Mouse (Mus musculus) c-Kit-positive CD71-negative TER-119-negative erythroid progenitor cells, embryonic 14.5 days (primary cell): Measurements from ENCODE around the gene Afg1l.
A peak's percentile ranks its signal among the peaks of the same experiment; 100 is the strongest.

Experiments used
- DNase-seq: peaks from one replicate; pipeline ENCODE4 v3.0.0-alpha.2; 2013; ENCODE audit warnings: low read depth

The Afg1l gene

DNA sequence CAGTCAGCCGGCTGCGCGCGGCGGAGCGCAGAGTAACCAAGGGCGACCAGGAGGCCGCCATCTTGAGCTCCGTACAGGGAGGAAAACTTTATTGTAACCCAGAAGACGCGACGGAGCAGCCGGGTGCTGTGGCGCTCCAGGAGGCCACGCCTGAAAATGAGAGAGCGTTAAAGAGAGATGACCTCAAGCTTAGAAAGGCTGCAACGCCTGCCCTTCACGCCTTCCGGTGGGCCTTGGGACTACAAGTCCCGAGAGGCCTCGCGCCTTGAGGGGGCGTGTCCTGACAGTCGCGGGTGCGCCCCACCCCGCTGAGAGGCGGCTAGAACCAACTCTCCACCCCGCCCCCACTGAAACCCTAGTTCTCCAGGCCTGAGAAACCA, at the start of gene Afg1l:
Gene Afg1l, minus strand, starts transcription at position 225 of the 380 bp plus-strand sequence.
- DNase-seq, result peak; percentile 95

GRCm38 (mm10) chr10:42525682-42526081, 47.3 kb upstream of the Afg1l start:
- DNase-seq, result no peak

DNA sequence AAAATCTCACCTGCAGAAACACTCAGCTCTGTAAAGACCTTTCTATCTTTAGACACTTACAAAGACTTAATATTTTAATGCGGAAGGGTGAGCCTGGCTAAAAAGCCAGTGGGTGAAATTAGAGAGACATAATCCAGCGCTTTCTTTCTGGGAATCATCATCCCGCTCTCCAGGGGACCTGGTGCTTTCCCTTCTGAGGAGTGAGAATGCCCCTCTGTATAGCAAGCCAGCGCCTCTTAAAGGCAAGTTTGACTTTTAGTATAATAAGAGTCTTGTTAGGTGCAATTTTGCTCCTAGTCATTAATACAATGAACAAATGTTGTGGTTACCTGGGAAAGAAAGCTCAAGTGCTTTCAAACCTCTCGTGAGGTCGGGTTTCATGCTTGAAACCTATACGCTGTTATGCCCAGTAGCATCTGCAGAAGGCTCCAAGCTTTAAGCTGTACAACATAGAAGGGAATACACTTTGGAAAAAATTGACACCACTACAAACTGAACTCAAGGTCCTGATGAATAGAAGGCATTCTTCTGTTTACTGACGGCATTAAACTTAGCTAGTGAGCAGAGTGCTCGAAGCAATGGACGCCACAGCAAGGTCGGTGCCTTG, 45.3 kb upstream of the Afg1l start:
- DNase-seq, result no peak

DNA sequence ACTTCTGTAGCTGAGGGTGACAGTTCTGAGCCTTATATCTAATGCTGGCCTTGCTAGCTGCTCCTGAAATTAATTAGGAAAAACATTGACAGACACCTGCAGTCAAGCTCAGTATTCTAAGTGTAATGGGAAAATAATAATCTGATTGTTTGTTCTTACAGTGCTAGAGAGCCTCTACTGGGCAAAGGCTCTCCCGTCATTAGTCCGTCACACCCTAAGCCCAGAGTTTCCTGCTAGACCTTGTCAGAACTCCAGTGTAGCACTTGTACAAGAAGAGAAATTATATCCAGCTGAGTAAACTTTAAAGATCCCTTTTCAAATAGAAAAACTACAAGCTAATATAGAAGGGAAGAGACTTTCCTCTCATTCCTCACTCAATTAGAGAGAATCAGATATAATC, 44.5 kb upstream of the Afg1l start:
- no peak for DNase-seq

- DNase-seq, result no peak
These were observed 43.1 kb upstream of the Afg1l start for GRCm38 (mm10) chr10:42521315-42521981.

- DNase-seq, result no peak
These were observed 40.0 kb upstream of the Afg1l start for GRCm38 (mm10) chr10:42518363-42518762.

- DNase-seq, result no peak
These were observed 35.8 kb upstream of the Afg1l start for GRCm38 (mm10) chr10:42514125-42514524.

DNA sequence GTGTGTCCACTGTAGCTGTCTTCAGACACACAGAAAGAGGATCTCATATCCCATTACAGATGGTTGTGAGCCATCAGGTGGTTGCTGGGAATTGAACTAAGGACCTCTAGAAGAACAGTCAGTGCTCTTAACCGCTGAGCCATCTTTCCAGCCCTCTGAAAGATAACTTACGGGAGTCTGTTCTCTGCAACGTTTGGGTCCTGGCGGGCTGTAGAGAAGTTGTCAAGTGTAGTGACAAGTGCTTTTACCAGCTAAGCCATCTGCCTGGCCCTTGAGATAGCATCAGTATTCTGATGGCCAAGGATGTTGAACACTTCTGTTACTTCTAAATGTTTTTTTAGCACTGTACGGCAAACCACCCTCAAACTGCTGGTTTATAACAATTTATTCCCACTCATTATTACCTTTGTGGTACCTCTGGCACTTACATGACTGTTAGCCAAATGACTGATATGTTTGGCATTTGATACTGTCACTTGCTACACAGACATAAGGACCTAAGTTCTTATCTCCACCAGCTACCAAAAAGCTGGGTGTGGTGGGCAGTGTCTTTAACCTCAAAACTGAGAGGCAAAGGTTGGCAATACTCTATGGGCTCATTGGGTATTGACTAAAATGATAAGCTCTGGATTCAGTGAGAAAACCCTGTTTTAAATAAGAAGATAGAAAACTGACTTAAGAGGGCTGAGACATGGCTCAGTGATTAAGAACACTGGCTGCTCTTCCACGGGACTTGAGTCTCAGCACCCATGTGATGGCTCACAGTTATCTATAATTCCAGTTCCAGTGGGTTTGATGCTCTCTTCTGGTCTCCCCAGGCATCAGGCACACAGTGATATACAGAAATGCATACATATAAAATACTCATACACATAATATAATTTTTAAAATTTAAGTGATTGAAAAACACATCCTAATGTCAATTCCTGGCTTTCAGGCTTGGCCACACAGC, 33.1 kb upstream of the Afg1l start:
- no peak for DNase-seq

DNA sequence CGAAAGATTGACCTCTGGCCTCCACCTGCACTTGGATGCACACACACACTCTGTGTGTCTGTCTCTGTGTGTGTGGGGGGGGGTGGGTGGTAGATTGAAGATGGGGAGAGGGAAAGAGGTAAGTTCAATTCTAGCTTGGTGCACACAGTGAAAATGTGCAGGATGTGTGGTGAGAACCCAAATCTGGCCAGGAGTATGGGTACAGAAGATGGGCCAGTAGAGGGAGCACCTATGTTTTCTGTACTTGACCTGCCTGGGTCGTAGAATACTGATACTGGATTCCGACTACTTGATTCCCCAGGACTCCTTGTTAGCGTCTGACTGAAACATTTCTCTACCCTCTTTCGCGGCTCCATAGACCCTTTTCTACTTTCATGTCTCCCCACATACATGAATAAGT, 31.8 kb upstream of the Afg1l start:
- no peak for DNase-seq

DNA sequence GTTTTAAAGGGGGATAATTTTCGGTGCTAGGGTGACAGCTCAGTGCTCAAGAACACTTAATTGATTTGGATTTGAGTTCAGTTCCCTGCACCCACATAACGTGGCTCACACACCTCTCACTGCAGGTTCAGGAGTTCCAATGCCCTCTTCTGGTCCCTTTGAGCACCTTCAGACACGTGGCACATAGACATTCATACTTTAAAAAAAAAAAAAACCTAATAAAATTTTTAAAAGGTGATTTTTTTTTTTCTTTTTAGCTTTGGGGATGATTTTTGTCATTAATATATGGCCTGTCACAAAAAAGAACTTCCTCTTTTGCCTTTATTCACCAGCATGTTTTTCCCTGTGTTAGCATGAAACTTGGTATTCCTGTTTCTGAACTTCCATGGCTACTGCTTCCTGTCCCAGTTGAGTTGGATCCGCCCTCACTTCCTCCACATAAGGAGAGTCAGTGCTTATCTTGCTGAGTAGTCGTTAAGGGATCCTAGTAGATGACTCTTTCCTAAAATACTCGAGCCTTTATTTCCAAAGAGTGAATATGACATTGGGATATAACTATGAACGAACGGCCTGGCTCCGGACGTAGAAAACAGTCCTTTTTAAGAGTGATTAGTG, 25.8 kb upstream of the Afg1l start:
- DNase-seq, result no peak

GRCm38 (mm10) chr10:42502349-42503111, 24.2 kb upstream of the Afg1l start:
- DNase-seq, result no peak

DNA sequence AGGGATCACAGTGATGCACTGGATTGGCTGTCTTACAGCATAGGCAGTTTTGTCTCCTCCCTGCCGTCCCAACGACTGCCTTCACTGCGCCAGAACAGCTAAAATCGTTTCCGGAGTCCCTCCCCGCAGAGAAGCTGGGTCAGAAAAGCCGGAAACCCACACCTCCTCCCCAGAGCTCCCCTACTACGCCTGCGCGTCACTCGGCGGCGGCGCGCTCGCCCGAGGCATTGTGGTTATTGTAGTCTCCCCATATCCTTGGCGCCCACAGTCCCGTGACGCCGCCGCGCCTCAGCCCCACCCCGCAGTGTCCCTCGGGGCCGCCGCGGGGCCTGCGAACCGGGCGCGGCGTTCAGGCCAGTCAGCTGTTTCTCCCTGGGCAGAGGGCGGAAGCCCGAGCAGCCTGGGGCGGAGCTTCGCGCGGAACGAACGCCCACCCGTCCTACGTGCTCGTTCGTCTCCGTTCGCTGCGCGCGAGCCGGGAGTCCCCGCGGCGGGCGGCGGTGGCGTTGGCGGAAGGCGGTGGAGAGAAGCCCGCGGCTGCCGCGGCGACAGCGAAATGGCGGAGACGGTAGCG, 23.5 kb upstream of the Afg1l start, which contains the start of gene Snx3:
Gene Snx3, plus strand, starts transcription at position 256 of the 574 bp plus-strand sequence.
- peak; percentile 95 for DNase-seq

GRCm38 (mm10) chr10:42501161-42501560, 22.8 kb upstream of the Afg1l start:
- no peak for DNase-seq

GRCm38 (mm10) chr10:42500611-42501010, 22.2 kb upstream of the Afg1l start:
- DNase-seq, result no peak

DNA sequence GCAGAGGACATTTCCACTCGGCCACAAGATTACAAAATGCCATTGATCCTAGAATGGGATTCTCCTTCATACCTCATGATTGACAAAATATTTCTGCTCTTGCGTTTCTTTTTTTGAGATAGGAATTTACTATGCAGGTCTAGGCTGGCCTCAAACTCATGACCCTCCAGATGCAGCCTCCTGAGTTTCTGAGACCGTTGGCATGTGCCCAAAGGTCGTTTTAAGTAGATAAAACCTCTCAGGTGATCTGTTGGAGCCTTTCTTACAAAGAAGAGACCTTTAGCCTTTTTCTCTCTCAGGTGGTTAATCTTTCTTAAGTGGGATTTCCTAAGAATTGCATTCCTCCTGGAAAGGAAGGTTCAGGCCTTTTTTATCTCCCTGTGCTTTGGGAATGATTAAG, 14.6 kb upstream of the Afg1l start:
- no peak for DNase-seq

- no peak for DNase-seq
These were observed 13.8 kb upstream of the Afg1l start for GRCm38 (mm10) chr10:42492027-42492771.

DNA sequence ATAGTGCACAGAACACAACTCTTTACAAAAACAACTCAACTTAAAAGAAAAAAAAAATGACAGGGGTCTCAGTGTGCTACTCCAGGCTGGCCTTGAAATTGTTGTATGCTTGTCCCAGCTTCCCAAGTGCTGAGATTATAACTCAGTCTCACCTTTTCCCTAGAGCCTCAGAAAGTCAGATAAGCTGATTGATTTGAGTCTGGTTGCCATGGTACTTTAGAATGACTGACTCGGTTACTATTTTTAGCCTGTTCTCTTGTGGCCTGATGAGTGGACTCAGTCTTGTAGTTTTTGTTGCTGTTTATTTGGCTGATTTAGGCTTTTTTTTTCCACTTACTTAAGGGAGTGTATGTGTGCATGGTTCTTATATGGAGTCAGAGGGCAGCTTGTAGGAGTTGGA, 12.8 kb upstream of the Afg1l start:
- DNase-seq, result no peak

- no peak for DNase-seq
These were observed 10.4 kb upstream of the Afg1l start for GRCm38 (mm10) chr10:42488606-42489296.

DNA sequence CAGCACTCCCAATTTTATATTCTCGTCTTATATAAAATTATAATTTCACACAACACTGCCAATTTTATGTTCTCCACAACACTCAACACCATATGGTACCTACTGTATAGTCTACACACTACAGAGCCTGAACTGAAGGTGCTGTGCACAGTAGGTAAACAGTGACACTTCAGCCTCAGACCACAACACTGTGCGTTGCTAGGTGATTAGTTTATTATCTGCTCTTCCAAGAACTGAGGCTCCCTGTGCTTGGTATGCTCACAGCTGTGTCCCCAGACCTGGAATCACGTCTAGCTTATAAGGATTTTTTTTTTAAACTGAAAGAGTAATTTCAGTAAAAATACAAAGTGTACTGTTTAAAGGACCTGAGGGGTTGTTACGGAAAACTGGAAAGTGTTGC, 2.4 kb upstream of the Afg1l start:
- no peak for DNase-seq
